Mouse (Mus musculus) stomach, postnatal 0 days (tissue): ENCODE data around the gene Srd5a1.

Source experiments
- CTCF ChIP-seq: IDR thresholded peaks from 2 replicates; pipeline ENCODE4 v1.5.1; 2016; ENCODE audit warnings: antibody characterized with exemption, low read depth, mild to moderate bottlenecking, moderate library complexity
- EP300 ChIP-seq: optimal IDR thresholded peaks from 2 replicates; pipeline ENCODE3; 2016; ENCODE audit warnings: antibody characterized with exemption

DNA sequence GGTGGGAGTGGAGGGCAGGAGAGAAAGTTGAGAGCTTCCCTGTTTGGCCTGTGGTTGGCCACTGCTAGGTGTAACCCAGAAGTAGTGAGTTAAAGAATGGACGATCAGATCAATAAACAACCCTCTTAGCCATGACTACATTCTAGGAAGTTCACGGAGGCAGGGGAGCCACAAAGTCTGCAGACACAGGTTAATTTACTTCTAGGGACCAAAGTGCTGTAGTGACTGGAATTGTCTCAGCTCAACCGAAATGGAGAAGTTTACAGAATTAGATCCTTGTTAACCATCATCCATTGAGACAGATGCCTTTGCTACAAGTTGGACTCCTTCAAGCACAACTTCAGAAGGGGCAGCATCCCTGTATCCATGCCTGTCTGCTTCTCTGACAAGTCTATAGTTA is 23.4 kb downstream of the Srd5a1 start:
- no peak for TF ChIP-seq EP300
- TF ChIP-seq CTCF, result no peak
